Mouse (Mus musculus) cortical plate, adult 2 months (tissue): ENCODE data around the gene Akap8.

ENCODE experiments used
- CTCF ChIP-seq: fragments of 200-500 bp; IDR thresholded peaks from 2 replicates; pipeline ENCODE4 v1.5.1; 2011; ENCODE audit warnings: mild to moderate bottlenecking, control low read depth, low read length; ENCODE audit not compliant: insufficient read depth; ENCODE audit errors: extremely low read depth
- POLR2A ChIP-seq: fragments of 200-500 bp; IDR thresholded peaks from 2 replicates; pipeline ENCODE4 v1.6.1; 2011; ENCODE audit warnings: mild to moderate bottlenecking, low read length, control low read depth; ENCODE audit not compliant: insufficient read depth; ENCODE audit errors: extremely low read depth

GRCm38 (mm10) chr17:32307963-32308362, 13.1 kb downstream of the Akap8 start:
- TF ChIP-seq CTCF (no peak), POLR2A (no peak)
